Mouse (Mus musculus) CH12.LX (cell line): ENCODE measurements around the gene Ube4b. TPM values are rescaled to one million over a fixed set of nuclear protein-coding genes. Genes with fewer than 3 reads are reported as not detected.

ENCODE experiments used
- DNase-seq: peaks from one replicate; pipeline ENCODE4 v3.0.0-alpha.2; 2013; ENCODE audit errors: extremely low read depth
- H3K27ac ChIP-seq: 2 replicates; pipeline ENCODE4 v1.5.1; 2012; ENCODE audit warnings: low read depth, mild to moderate bottlenecking, control low read depth, moderate library complexity; ENCODE audit not compliant: insufficient read depth
- H3K27me3 ChIP-seq: replicated peaks from 2 replicates; pipeline ENCODE3; 2012; ENCODE audit warnings: inconsistent platforms
- H3K36me3 ChIP-seq, 2 experiments: replicated peaks in 1 of 2; 2 replicates each; pipeline versions ENCODE3 to v1.6.1; 2012; ENCODE audit warnings: inconsistent platforms in 1 of 2, low read length in 1 of 2, mild to moderate bottlenecking in 1 of 2, mixed read lengths in 1 of 2, moderate library complexity in 1 of 2; ENCODE audit not compliant: control insufficient read depth in 1 of 2, insufficient read depth in 1 of 2
- H3K4me1 ChIP-seq, 2 experiments: 2 replicates each; pipeline ENCODE4 v1.6.1; 2012; ENCODE audit warnings: inconsistent platforms in 1 of 2, moderate library complexity in 1 of 2; ENCODE audit not compliant: insufficient read depth in 2 of 2, control insufficient read depth in 1 of 2
- H3K4me2 ChIP-seq: 2 replicates; pipeline ENCODE4 v1.6.1; 2012; ENCODE audit warnings: low read depth, mild to moderate bottlenecking, control low read depth; ENCODE audit not compliant: poor library complexity, insufficient read depth, severe bottlenecking
- H3K4me3 ChIP-seq, 3 experiments: fragments of 150-350 bp in 1 of 3; sonication (generic) in 1 of 3; replicated peaks in 1 of 3; 2 replicates each; pipeline versions ENCODE3 to v1.5.1; 2011 to 2012; ENCODE audit warnings: low read depth in 2 of 3, low read length in 2 of 3, mild to moderate bottlenecking in 2 of 3, moderate library complexity in 2 of 3, control low read depth in 1 of 3, improper control_type of control experiment in 1 of 3, inconsistent platforms in 1 of 3, mixed read lengths in 1 of 3; ENCODE audit not compliant: poor library complexity in 1 of 3
- H3K79me2 ChIP-seq: replicated peaks from 2 replicates; pipeline ENCODE4 v1.6.1; 2012; ENCODE audit warnings: mild to moderate bottlenecking, moderate library complexity; ENCODE audit not compliant: control insufficient read depth, poor library complexity, insufficient read depth, severe bottlenecking; ENCODE audit errors: extremely low read depth
- H3K9ac ChIP-seq: 2 replicates; pipeline ENCODE4 v1.6.1; 2012; ENCODE audit warnings: low read depth, mild to moderate bottlenecking, control low read depth, moderate library complexity; ENCODE audit not compliant: insufficient read depth
- H3K9me3 ChIP-seq: replicated peaks from 2 replicates; pipeline ENCODE3; 2012; ENCODE audit warnings: low read length, inconsistent platforms, mixed read lengths
- BHLHE40 ChIP-seq: IDR thresholded peaks from 2 replicates; pipeline ENCODE4 v1.6.1; 2011; ENCODE audit warnings: mild to moderate bottlenecking, low read depth, low read length, improper control_type of control experiment
- CTCF ChIP-seq, 2 experiments: IDR thresholded peaks in 1 of 2; conservative IDR thresholded peaks in 1 of 2; 2 replicates each; pipeline ENCODE4 v1.5.1; 2011 to 2012; ENCODE audit warnings: low read depth in 2 of 2, low read length in 2 of 2, improper control_type of control experiment in 1 of 2, inconsistent platforms in 1 of 2, mild to moderate bottlenecking in 1 of 2, moderate library complexity in 1 of 2
- E2F4 ChIP-seq: IDR thresholded peaks from 2 replicates; pipeline ENCODE4 v1.6.1; 2011; ENCODE audit warnings: low read depth, low read length, improper control_type of control experiment; ENCODE audit not compliant: insufficient replicate concordance
- EP300 ChIP-seq: IDR thresholded peaks from 2 replicates; pipeline ENCODE4 v1.6.1; 2011; ENCODE audit warnings: low read length, improper control_type of control experiment
- ETS1 ChIP-seq: conservative IDR thresholded peaks from 2 replicates; pipeline ENCODE4 v1.6.1; 2012; ENCODE audit warnings: low read depth, mild to moderate bottlenecking, inconsistent platforms, low read length, improper control_type of control experiment, moderate library complexity
- GABPA ChIP-seq: IDR thresholded peaks from 2 replicates; pipeline ENCODE4 v1.6.1; 2012; ENCODE audit warnings: low read depth, low read length, improper control_type of control experiment, inconsistent platforms; ENCODE audit not compliant: insufficient replicate concordance
- HCFC1 ChIP-seq: IDR thresholded peaks from 2 replicates; pipeline ENCODE4 v1.6.1; 2012; ENCODE audit warnings: low read depth, mild to moderate bottlenecking, inconsistent platforms, low read length, improper control_type of control experiment
- JUN ChIP-seq: IDR thresholded peaks from 2 replicates; pipeline ENCODE4 v1.6.1; 2011; ENCODE audit warnings: low read depth, mild to moderate bottlenecking, low read length, improper control_type of control experiment, moderate library complexity; ENCODE audit not compliant: insufficient read depth
- MAX ChIP-seq: IDR thresholded peaks from 2 replicates; pipeline ENCODE4 v1.6.1; 2011; ENCODE audit warnings: low read length, improper control_type of control experiment
- MEF2A ChIP-seq: IDR thresholded peaks from 2 replicates; pipeline ENCODE4 v1.6.1; 2014; ENCODE audit warnings: low read depth, mild to moderate bottlenecking, inconsistent platforms, low read length, improper control_type of control experiment, borderline replicate concordance
- MXI1 ChIP-seq: IDR thresholded peaks from 2 replicates; pipeline ENCODE4 v1.6.1; 2011; ENCODE audit warnings: mild to moderate bottlenecking, low read depth, low read length, improper control_type of control experiment
- PAX5 ChIP-seq: IDR thresholded peaks from 2 replicates; pipeline ENCODE4 v1.6.1; 2012; ENCODE audit warnings: low read length, inconsistent platforms, mixed read lengths
- POLR2AphosphoS2 ChIP-seq: IDR thresholded peaks from 2 replicates; pipeline ENCODE4 v1.6.1; 2011; ENCODE audit warnings: low read depth, low read length, improper control_type of control experiment
- RCOR1 ChIP-seq: conservative IDR thresholded peaks from 2 replicates; pipeline ENCODE4 v1.6.1; 2012; ENCODE audit warnings: low read depth, mild to moderate bottlenecking, inconsistent platforms, low read length, improper control_type of control experiment
- TBP ChIP-seq: conservative IDR thresholded peaks from 2 replicates; pipeline ENCODE4 v1.6.1; 2011; ENCODE audit warnings: low read depth, low read length, improper control_type of control experiment
- UBTF ChIP-seq: IDR thresholded peaks from 2 replicates; pipeline ENCODE4 v1.6.1; 2012; ENCODE audit warnings: low read depth, mild to moderate bottlenecking, inconsistent platforms, low read length, improper control_type of control experiment, moderate library complexity
- USF1 ChIP-seq: IDR thresholded peaks from 2 replicates; pipeline ENCODE4 v1.6.1; 2014; ENCODE audit warnings: low read depth, mild to moderate bottlenecking, inconsistent platforms, low read length, improper control_type of control experiment
- USF2 ChIP-seq: conservative IDR thresholded peaks from 2 replicates; pipeline ENCODE4 v1.6.1; 2011; ENCODE audit warnings: low read depth, low read length, improper control_type of control experiment
- ZC3H11A ChIP-seq: IDR thresholded peaks from 2 replicates; pipeline ENCODE4 v1.6.1; 2012; ENCODE audit warnings: low read depth, mild to moderate bottlenecking, inconsistent platforms, low read length, improper control_type of control experiment
- ZKSCAN1 ChIP-seq: IDR thresholded peaks from 2 replicates; pipeline ENCODE4 v1.6.1; 2012; ENCODE audit warnings: low read depth, inconsistent platforms, low read length, improper control_type of control experiment, borderline replicate concordance
- ZMIZ1 ChIP-seq: IDR thresholded peaks from 2 replicates; pipeline ENCODE4 v1.6.1; 2012; ENCODE audit warnings: low read depth, mild to moderate bottlenecking, inconsistent platforms, low read length, improper control_type of control experiment
- ZNF384 ChIP-seq: IDR thresholded peaks from 2 replicates; pipeline ENCODE4 v1.6.1; 2012; ENCODE audit warnings: low read depth, low read length, improper control_type of control experiment, inconsistent platforms
- dilution Hi-C: fragments of 300-500 bp; cut with MboI; formaldehyde crosslinking; loops from 2 replicates; pipeline ENCODE4 v1.14.3; 2020; ENCODE audit warnings: low sequenced_read_pairs; ENCODE audit not compliant: extremely low pct_unique_long_range_greater_than_20kb, extremely low pct_ligation_motif_present
- in situ Hi-C: fragments of 300-500 bp; cut with MboI; formaldehyde crosslinking; loops from 3 replicates; pipeline ENCODE4 v1.14.3; 2019; ENCODE audit warnings: low sequenced_read_pairs, low pct_ligation_motif_present, low pct_unique_long_range_greater_than_20kb, mixed read lengths
- polyA plus RNA-seq: library from polyadenylated mRNA; unstranded; fragments of >175 nt; gene quantifications from 2 replicates; pipeline ENCODE4 v1.2.1, GENCODE M21; 2012; ENCODE audit warnings: low read depth; ENCODE audit not compliant: insufficient read length
- total RNA-seq, 2 experiments: library from RNA; depleted of rRNA; stranded (reverse); fragments of 300-350 nt in 1 of 2; fragments of >200 nt in 1 of 2; gene quantifications; 2 replicates each; pipeline ENCODE4 v1.2.3; 2012 to 2014

Ube4b gene
- total and polyA plus RNA-seq, 3 experiments, result 13.1 to 60.0 (median 41.6) TPM

- DNase-seq, result no peak
- no peak overlapping the region for H3K27ac ChIP-seq
- H3K36me3 ChIP-seq, result peaks cover 42 to 79% of the 10 kb centered on the region in 2 experiments
- no peaks in the 10 kb centered on the region for H3K9me3 ChIP-seq
- dilution Hi-C loops (no loop called here), in situ Hi-C loops (no loop called here)
- no peak for TF ChIP-seq ETS1
- no peak for TF ChIP-seq RCOR1
- TF ChIP-seq HCFC1, result no peak
- TF ChIP-seq USF1, result no peak
- no peak for TF ChIP-seq JUN
- TF ChIP-seq ZKSCAN1, result no peak
- no peak overlapping the region for H3K9ac ChIP-seq
- H3K27me3 ChIP-seq, result no peaks in the 10 kb centered on the region
- peaks cover 12 to 54% of the 10 kb centered on the region in 2 experiments for H3K4me1 ChIP-seq
- H3K4me2 ChIP-seq, result no peak overlapping the region
- H3K79me2 ChIP-seq, result peaks cover 21% of the 10 kb centered on the region
- H3K4me3 ChIP-seq, result no peak overlapping the region
Measured at GRCm38 (mm10) chr4:149395581-149395980, 31.0 kb downstream of the Ube4b start.

GRCm38 (mm10) chr4:149394292-149394691 lies 32.3 kb downstream of the Ube4b start:
- peaks cover 45 to 86% of the 10 kb centered on the region in 2 experiments for H3K36me3 ChIP-seq
- dilution Hi-C loops, result no loop called here
- in situ Hi-C loops, result no loop called here
- peaks cover 6 to 45% of the 10 kb centered on the region in 2 experiments for H3K4me1 ChIP-seq
- H3K4me3 ChIP-seq, result no peak overlapping the region
- no peak for DNase-seq
- no peaks in the 10 kb centered on the region for H3K9me3 ChIP-seq
- TF ChIP-seq USF2, result no peak
- TF ChIP-seq ZMIZ1, result no peak
- TF ChIP-seq, all 38 proteins: peak for 0
- peaks cover 10% of the 10 kb centered on the region; the same call in 1 of the 2 replicates for H3K79me2 ChIP-seq
- no peak overlapping the region for H3K27ac ChIP-seq
- no peak overlapping the region for H3K9ac ChIP-seq
- no peak overlapping the region for H3K4me2 ChIP-seq
- no peaks in the 10 kb centered on the region for H3K27me3 ChIP-seq

- H3K79me2 ChIP-seq, result peaks cover 3% of the 10 kb centered on the region; the same call in 1 of the 2 replicates
- H3K4me1 ChIP-seq, result peaks cover 0 to 37% of the 10 kb centered on the region in 2 experiments; a peak in 2 of 4 replicates
- peaks cover 44 to 88% of the 10 kb centered on the region in 2 experiments for H3K36me3 ChIP-seq
- H3K4me3 ChIP-seq, result no peak overlapping the region
- in situ Hi-C loops (no loop called here), dilution Hi-C loops (no loop called here)
- no peak overlapping the region for H3K9ac ChIP-seq
- H3K4me2 ChIP-seq, result no peak overlapping the region
- no peak for DNase-seq
- TF ChIP-seq PAX5, result no peak
- no peak for TF ChIP-seq MXI1
- no peak for TF ChIP-seq CTCF (conservative IDR thresholded peaks at IDR 0.05 in 1 of 2, IDR thresholded peaks at IDR 0.05 in 1 of 2; ENCODE audit: low read depth in 2 of 2, low read length in 2 of 2)
- no peak for TF ChIP-seq BHLHE40
- TF ChIP-seq JUN, result no peak
- TF ChIP-seq ZNF384, result no peak
- TF ChIP-seq RCOR1, result no peak
- TF ChIP-seq TBP, result no peak
- no peak for TF ChIP-seq EP300
- TF ChIP-seq MAX, result no peak
- TF ChIP-seq ZKSCAN1, result no peak
- no peak for TF ChIP-seq POLR2AphosphoS2
- no peak for TF ChIP-seq UBTF
- TF ChIP-seq ZC3H11A, result no peak
- no peak for TF ChIP-seq GABPA
- TF ChIP-seq E2F4, result no peak
- no peak for TF ChIP-seq MEF2A
- no peak for TF ChIP-seq ETS1
- TF ChIP-seq, all 38 proteins: peak for 0
- Histone ChIP-seq H3K9me3 (no peaks in the 10 kb centered on the region), H3K27me3 (no peaks in the 10 kb centered on the region), H3K27ac (no peak overlapping the region)
Measured at GRCm38 (mm10) chr4:149393311-149393995, 33.1 kb downstream of the Ube4b start.
